Comparison of ENCODE assay signal across 8 mouse cellular contexts in the genomic region with DNA sequence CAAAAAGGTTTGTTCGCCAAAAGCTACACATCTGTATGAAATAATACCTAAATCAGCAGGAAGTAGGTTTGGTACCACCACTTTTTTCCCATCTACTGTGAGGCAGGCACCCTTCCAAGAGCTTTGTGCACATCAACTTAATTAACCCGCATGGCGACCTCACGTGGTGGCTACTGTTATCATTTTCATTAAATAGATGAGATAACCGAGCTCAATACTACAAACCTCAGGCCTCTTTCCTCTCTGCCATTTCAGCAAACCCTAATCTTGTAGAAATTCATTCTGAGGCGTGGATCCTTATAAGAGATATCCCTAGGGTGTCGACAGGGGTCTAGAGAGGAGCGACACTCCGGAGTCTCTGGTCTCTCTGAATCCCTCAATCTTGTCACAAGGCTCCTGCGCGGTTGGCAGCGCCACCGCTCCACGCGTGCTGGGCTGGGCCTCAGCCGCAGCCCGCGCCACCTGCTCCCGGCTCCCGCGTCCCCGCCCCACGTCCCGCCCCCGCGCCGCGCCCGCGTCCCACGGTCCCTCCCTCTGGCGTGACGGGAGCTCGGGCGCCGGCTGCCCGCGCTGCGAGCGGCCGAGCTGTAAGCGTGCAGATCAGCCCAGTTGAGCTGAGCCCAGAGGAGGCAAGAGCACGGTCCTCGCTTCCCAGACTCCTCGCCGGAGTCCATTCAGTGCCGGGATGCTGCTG. TPM values are rescaled to one million over a fixed set of nuclear protein-coding genes. Genes with fewer than 3 reads are reported as not detected.
DNase-seq lines count a peak whose midpoint lies in the region; ATAC-seq lines count a peak whose summit lies in the region.

A gene (plus strand): TSS at position 533 of the 694 bp plus-strand sequence.

- no peaks in the 10 kb centered on the region for H3K4me1 ChIP-seq in embryonic facial prominence, embryonic 14.5 days (ENCODE audit: control insufficient read depth, insufficient read depth, low read length)
- H3K4me1 ChIP-seq in liver, embryonic 15.5 days (replicated peaks): peaks cover 6% of the 10 kb centered on the region; the same call in 1 of the 2 replicates
- peaks cover 24% of the 10 kb centered on the region for H3K4me1 ChIP-seq in neural tube, embryonic 13.5 days (replicated peaks)

- H3K27ac ChIP-seq in embryonic facial prominence, embryonic 14.5 days (replicated peaks; ENCODE audit: low read depth, low read length): peak within 1 kb of the TSS; percentile 55; the same call in 1 of the 2 replicates
- no peak within 1 kb of the TSS for H3K27ac ChIP-seq in liver, embryonic 15.5 days (replicated peaks)
- peak within 1 kb of the TSS; percentile 91 for H3K27ac ChIP-seq in neural tube, embryonic 13.5 days (replicated peaks)

- peak; percentile 93 for ATAC-seq in embryonic facial prominence, embryonic 14.5 days (ENCODE audit: low read depth)
- ATAC-seq in liver, embryonic 15.5 days (ENCODE audit: insufficient read depth): peak; percentile 63; the same call in 1 of the 2 replicates
- ATAC-seq in neural tube, embryonic 13.5 days (ENCODE audit: low read depth): peak; percentile 96

- H3K4me3 ChIP-seq in embryonic facial prominence, embryonic 14.5 days (ENCODE audit: low read depth, low read length): peak within 1 kb of the TSS; percentile 70
- H3K4me3 ChIP-seq in liver, embryonic 15.5 days (replicated peaks): peak within 1 kb of the TSS; percentile 51
- H3K4me3 ChIP-seq in neural tube, embryonic 13.5 days: peak within 1 kb of the TSS; percentile 49

- peak; percentile 12 for DNase-seq in CD4-positive helper T cell, adult 2 months (ENCODE audit: low read depth, low spot score)
- DNase-seq in adrenal gland, postnatal 4 days (ENCODE audit: low spot score in 2 of 2): peak; percentile 6 to 16
- DNase-seq in embryonic facial prominence, embryonic 14.5 days (ENCODE audit: low spot score): peak; percentile 68
- DNase-seq in heart, postnatal 36 days: peak; percentile 10 to 19
- DNase-seq in layer of hippocampus, adult 18-20 months (ENCODE audit: low spot score in 2 of 2): peak; percentile 56 to 79
- peak; percentile 1 for DNase-seq in thymus, postnatal 25 days

- H3K36me3 ChIP-seq in embryonic facial prominence, embryonic 14.5 days (ENCODE audit: control insufficient read depth, insufficient read depth, low read length): no peaks in the 10 kb centered on the region
- no peaks in the 10 kb centered on the region for H3K36me3 ChIP-seq in liver, embryonic 15.5 days (replicated peaks)
- H3K36me3 ChIP-seq in neural tube, embryonic 13.5 days: no peaks in the 10 kb centered on the region

- under 1% methylated on average over 18 of the region's 47 CpGs for WGBS in embryonic facial prominence, embryonic 14.5 days
- WGBS in liver, embryonic 15.5 days (ENCODE audit: insufficient replicate concordance): under 1% methylated on average over 46 of the region's 47 CpGs
- WGBS in neural tube, embryonic 13.5 days: under 1% methylated on average over 47 of the region's 47 CpGs

- peak within 1 kb of the TSS; percentile 96 for H3K4me2 ChIP-seq in embryonic facial prominence, embryonic 14.5 days (ENCODE audit: low read depth, low read length)
- peak within 1 kb of the TSS; percentile 72 for H3K4me2 ChIP-seq in liver, embryonic 15.5 days
- peak within 1 kb of the TSS; percentile 60 for H3K4me2 ChIP-seq in neural tube, embryonic 13.5 days

- intact Hi-C loops in heart, postnatal 36 days (cut with DNase I): loop anchor here (5.0 kb wide), 1 partner anchor 98 kb away; no protein-coding TSS in a partner anchor

- peak within 1 kb of the TSS; percentile 70 for H3K9ac ChIP-seq in embryonic facial prominence, embryonic 14.5 days (ENCODE audit: low read depth, low read length)
- no peak within 1 kb of the TSS for H3K9ac ChIP-seq in liver, embryonic 15.5 days
- peak within 1 kb of the TSS; percentile 73 for H3K9ac ChIP-seq in neural tube, embryonic 13.5 days

- peaks cover 6% of the 10 kb centered on the region for H3K27me3 ChIP-seq in embryonic facial prominence, embryonic 14.5 days (replicated peaks; ENCODE audit: control insufficient read depth, insufficient read depth, low read length)
- peaks cover 30% of the 10 kb centered on the region for H3K27me3 ChIP-seq in liver, embryonic 15.5 days
- no peaks in the 10 kb centered on the region for H3K27me3 ChIP-seq in neural tube, embryonic 13.5 days

- no peaks in the 10 kb centered on the region for H3K9me3 ChIP-seq in embryonic facial prominence, embryonic 14.5 days (ENCODE audit: control insufficient read depth, low read length)
- no peaks in the 10 kb centered on the region for H3K9me3 ChIP-seq in liver, embryonic 15.5 days (replicated peaks)
- no peaks in the 10 kb centered on the region for H3K9me3 ChIP-seq in neural tube, embryonic 13.5 days

RNA-seq across cellular contexts. Expression of the gene that starts here (rescaled TPM):
- total RNA-seq in adrenal gland, postnatal 4 days (2021): 10 to 100 TPM; 19.2 to 20.5 TPM
- 5.3 and 5.6 TPM in 2 replicates for polyA plus RNA-seq in embryonic facial prominence, embryonic 14.5 days (2014; fragmentation: Nextera tagmentation; extraction: Ambion mirVana)
- total RNA-seq in heart, postnatal 36 days (2021): under 1 TPM; 0.11 to 0.22 TPM
- total RNA-seq in layer of hippocampus, adult 18-20 months (2021): 10 to 100 TPM; 19.6 to 21.8 TPM
- polyA plus RNA-seq in liver, embryonic 15.5 days (2015; fragmentation: Nextera tagmentation; extraction: Ambion mirVana): 0.13 and 0.23 TPM in 2 replicates
- 18.1 and 20.2 TPM in 2 replicates for polyA plus RNA-seq in neural tube, embryonic 13.5 days (2015; fragmentation: Nextera tagmentation; extraction: Ambion mirVana)

Comparison
In these comparisons a context has a peak if more than half of its experiments do, and no peak if none do; other contexts are left out.
1. RNA of the gene that starts here (total RNA-seq): 19.6 to 21.8 TPM in layer of hippocampus, adult 18-20 months and 19.2 to 20.5 TPM in adrenal gland, postnatal 4 days; 0.11 to 0.22 TPM in heart, postnatal 36 days; every median in the first group is over 10 times any median in the second.
2. Peak in DNase-seq in heart, postnatal 36 days; RNA of the gene not detected or under 1 TPM.
3. Peak in ATAC-seq, H3K4me3 ChIP-seq and H3K4me2 ChIP-seq in liver, embryonic 15.5 days; RNA of the gene not detected or under 1 TPM.
4. DNase-seq: peak in every context shown above with its lines; median percentile 68 in embryonic facial prominence, embryonic 14.5 days; 68 in layer of hippocampus, adult 18-20 months; 14 in heart, postnatal 36 days; 12 in CD4-positive helper T cell, adult 2 months; 11 in adrenal gland, postnatal 4 days; 1 in thymus, postnatal 25 days.
5. Peak in every context shown above with its lines, with median percentiles within 50 percentile points of each other: ATAC-seq, H3K4me2 ChIP-seq and H3K4me3 ChIP-seq.